Mouse (Mus musculus) liver (tissue): Measurements from ENCODE around the gene Smyd3.

Experiments used
- DNase-seq: peaks from one replicate; pipeline ENCODE4 v3.0.0-alpha.2; 2020; ENCODE audit warnings: mixed read lengths

Gene Smyd3

DNA sequence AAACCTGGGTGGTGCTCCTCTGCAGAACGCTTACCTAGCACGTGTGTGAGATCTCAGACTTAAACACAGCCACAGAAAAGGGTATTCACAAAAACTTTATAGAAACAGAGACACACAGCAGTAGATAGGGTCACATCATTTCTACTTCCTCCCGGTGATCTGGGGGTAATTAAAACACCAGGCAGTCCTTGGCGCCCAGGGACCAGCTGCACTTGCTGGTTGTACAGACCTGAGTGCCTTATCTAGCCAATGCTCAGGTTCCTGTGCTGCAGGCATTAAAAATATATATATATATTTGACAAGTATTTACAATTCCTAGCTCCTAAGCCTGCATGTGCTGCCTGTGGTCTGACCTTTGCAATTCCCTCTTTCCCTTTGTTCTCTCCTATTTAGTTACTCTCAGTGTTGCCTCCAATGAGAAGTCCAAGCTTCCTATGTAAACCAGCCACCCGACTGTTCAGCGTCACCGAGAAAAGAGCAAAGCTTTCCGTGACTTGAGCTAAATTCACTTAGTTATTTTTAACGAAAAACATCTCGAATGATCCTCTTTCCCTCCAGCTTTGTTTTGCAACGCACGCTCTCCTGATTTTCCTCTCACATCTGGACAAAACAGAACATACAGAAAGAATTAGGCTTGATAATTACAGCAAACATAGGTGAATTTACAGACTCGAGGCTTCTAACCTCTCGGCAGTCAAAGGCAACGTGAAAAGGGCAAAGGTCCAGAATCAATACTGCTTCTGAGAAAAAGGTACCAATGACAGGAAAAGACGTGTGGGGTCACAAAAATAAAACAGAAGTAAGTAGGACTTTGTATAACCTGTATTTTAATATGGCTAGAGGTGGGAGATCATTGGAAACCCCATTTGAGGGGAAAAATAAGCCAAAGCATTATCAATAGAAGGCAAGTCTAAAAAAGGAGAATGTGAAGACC is 409.8 kb downstream of the Smyd3 start:
- no peak for DNase-seq

- no peak for DNase-seq
Measured at GRCm38 (mm10) chr1:179107211-179107610, 410.6 kb downstream of the Smyd3 start.

DNA sequence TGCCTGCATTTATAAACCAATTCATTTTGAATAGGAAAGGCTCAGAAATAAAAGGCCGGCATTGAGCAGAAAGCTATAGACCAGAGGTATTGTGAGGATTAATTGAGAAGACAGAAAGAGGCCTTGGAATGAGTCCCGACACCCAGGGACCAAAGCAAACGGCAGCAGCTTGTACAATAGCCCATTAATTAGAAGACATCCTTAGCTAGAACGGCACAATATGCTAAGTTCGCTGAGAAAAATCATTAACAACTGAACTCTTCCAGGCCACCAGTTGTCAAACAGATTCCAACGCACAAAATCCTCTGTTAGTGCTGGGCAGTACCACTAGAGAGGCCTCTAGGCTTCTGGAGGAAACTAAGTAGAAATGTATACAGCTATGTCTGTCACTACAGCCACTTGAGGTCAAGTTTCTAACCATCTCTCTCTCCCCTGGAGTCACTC is 411.1 kb downstream of the Smyd3 start:
- no peak for DNase-seq

GRCm38 (mm10) chr1:179106103-179106701 is 411.6 kb downstream of the Smyd3 start:
- no peak for DNase-seq

GRCm38 (mm10) chr1:179104447-179104846 is 413.4 kb downstream of the Smyd3 start:
- DNase-seq, result no peak

GRCm38 (mm10) chr1:179096993-179097392 is 420.8 kb downstream of the Smyd3 start:
- DNase-seq, result no peak

DNA sequence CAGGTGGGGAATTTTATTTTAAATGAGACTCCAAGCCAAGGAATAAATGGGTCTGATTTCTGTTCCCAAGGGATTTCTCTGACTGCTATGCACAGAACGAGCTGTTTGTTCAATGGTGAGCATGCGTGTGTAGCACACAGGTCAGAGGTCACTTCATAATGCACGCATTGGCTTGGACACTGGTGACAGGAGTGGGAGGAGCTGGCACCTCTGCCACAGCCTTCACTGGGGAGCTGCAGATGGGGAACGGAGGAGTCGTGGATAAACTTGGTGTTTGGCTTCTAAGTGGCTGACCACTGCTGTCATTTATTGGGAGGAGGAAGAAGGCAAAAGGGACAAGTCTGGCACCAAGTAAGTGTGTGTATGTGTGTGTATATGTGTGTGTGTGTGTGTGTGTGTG is 421.5 kb downstream of the Smyd3 start:
- DNase-seq, result no peak

- no peak for DNase-seq
Measured at GRCm38 (mm10) chr1:179089174-179089573, 428.7 kb downstream of the Smyd3 start.

- DNase-seq, result peak; percentile 29
Measured at GRCm38 (mm10) chr1:179087033-179087998, 430.5 kb downstream of the Smyd3 start.

GRCm38 (mm10) chr1:179086208-179086607 is 431.6 kb downstream of the Smyd3 start:
- no peak for DNase-seq

GRCm38 (mm10) chr1:179083098-179083497 is 434.7 kb downstream of the Smyd3 start:
- no peak for DNase-seq

- no peak for DNase-seq
Measured at GRCm38 (mm10) chr1:179073846-179074245, 444.0 kb downstream of the Smyd3 start.

DNA sequence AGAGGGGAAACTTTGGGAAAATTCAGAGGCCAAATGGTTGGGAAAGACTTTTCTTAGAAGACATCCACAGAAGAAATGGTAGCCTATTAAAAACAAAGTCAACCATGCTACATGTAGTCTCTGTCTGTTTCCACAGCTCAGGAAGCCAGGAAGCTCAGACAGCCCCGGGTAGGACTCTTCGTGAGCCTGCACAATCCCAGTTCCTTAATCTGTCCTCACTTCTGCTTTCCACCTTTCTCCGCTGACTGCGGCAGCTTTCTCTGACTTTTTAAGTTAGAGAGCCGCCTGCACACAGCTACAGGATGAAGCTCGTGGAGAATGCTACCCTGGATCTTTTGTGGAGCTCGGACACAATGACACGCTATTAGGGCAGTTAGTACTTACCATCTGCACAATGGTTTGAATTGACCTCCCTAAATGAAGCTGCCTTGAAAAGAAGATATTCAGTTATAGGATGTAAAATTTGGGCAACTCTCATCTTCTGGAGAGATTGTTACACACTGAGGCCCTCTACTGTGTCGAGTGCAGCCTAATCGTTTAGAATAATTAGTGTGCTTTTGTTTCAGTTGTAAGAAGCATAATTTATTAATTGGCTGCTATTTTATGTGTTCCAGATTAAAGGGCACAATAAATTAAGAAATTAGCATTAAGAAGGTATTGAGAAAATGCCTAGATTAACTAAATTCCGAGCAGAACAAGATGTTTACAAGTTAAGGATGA is 444.7 kb downstream of the Smyd3 start:
- DNase-seq, result no peak

GRCm38 (mm10) chr1:179072406-179072805 is 445.4 kb downstream of the Smyd3 start:
- no peak for DNase-seq

- DNase-seq, result no peak
Measured at GRCm38 (mm10) chr1:179068990-179069389, 448.9 kb downstream of the Smyd3 start.

DNA sequence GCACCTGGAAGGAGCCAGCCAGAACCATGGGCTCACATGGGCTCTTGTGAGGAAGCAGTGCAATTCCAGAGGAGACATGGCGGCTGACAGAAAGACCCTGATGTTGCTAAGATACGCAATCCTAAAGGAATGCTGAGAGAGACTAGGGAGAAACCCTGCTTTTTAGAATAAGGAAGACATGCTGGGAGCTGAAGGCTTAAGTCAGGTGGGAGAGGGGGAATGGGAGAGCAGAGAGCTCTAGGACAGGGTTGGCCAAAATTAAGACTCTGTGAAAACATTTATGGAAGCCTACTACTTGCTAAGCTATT is 452.6 kb downstream of the Smyd3 start:
- no peak for DNase-seq

DNA sequence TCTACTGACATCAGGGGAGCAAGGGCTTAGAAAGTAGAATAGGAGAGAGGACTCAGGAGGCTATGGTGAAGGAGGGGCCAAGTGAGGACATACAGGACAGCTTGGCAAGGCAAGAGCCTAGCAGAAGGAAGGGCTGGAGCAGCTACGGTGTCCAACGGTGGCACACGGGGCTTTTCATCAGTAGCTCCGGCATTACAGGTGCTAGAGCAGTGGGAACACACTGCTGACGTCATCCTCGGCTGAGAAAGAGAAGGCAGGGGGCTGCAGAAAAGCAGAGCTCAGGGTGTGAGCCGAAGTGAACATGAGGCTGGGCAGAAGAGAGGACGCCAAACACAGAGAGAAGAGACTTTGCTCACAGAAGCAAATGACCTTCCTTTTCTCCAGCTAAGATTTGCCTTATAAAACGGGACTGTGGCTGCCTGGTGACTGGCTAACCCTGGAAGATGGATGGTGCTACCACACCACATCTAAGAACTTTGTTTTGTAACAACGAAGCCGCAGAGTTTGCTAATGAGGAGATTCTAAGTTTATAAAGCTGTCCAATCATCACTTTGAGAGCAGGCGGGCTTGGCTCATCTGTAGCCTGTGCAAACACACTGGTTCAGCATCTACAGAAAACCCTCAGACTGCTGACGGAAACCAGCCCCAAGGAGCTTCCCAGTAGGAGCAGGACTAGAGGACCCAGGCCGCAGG is 453.1 kb downstream of the Smyd3 start:
- no peak for DNase-seq

DNA sequence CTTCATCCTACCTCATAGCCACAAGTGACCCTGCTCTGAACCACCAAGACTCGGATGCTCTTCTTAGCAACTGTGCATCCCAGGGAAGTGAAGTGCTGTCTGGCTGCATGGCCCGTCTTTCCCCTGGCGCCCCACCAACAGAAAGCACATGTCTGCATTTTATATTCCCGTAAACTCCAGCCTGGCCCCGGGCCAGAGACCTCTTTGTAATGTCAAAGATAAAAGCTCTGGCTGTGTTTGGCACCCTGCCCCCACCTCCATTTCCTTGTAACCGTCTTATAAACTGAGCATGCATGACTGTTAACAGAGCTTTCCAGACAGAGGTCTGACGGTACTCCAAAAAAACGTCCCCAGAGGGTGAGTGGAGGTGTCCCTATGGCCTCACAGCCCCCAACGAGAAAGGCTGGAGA is 456.1 kb downstream of the Smyd3 start:
- DNase-seq, result peak; percentile 82

- DNase-seq, result peak; percentile 36
Measured at GRCm38 (mm10) chr1:179061053-179061452, 456.8 kb downstream of the Smyd3 start.

DNA sequence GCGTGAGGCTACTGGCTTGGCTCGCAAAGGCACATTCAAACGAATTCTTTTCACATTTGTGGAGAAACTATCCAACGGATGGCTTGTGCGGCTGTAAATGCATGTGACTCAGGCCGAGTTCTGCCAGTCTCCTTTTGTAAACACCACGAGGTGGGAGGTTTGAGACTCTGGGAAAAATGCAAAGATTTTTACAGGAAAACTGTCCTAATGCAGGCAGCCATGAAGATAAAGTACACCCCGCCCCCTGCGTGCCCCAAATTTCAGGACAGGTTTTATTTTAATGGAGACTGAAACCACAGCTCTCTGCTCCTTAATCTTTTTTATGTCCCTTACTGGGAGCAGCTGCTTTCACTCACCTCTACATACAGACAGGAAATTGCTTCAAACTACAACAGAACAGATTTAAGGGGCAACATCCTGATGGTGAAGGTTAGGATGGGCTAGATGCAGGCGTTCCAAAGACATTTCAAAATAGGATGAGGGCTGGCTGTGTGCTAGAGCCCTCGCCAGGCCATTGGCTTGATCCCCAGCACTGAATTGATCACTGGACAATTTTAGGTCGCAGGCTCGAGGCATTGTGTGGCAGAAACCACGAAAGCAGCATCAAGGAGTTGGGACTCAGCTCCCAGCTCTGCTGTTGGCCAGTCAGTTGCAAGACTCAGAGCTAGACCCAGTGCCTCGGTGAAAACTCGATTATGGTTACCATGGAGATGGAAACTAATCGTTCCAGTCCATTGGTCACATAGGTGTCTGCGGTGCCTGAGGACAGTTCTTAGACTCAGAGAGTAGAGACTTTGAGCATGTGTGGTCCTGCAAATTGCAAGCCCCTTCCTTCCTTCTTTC is 457.5 kb downstream of the Smyd3 start:
- no peak for DNase-seq
